Mouse (Mus musculus) megakaryocyte, adult 5-6 weeks (primary cell): ENCODE measurements at regions not wholly inside any gene's neighbourhood (a gene's known extent, or its start where the extent isn't known, plus 50 kb on each side); places are given as distances from the start of the nearest gene placed in this dataset.
A peak's percentile ranks its signal among the peaks of the same experiment; 100 is the strongest.

Experiments used
- ATAC-seq: 2 replicates; pipeline ENCODE4 v1.8.0; 2016; ENCODE audit warnings: mild to moderate bottlenecking, inconsistent platforms; ENCODE audit not compliant: poor library complexity, severe bottlenecking

GRCm38 (mm10) chr15:27258984-27259853 lies 207.3 kb upstream of the Ank start:
- ATAC-seq = no peak

DNA sequence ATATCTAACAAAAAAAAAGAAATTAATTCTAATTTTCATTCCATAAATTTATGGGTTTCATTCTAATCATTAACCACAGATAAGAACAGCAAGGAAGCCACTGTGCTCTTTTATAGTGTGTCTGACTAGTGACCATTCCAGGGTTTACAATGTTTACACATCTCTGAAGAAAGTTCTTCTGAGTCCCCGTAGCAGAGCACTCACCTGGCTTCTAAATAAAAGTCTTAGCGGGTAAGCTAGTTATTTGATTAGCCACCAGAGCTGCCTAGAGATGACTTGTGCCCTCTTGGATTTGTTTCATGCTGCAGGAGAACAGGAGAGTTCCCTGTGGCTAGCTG lies 206.7 kb upstream of the Ank start:
- ATAC-seq = no peak

DNA sequence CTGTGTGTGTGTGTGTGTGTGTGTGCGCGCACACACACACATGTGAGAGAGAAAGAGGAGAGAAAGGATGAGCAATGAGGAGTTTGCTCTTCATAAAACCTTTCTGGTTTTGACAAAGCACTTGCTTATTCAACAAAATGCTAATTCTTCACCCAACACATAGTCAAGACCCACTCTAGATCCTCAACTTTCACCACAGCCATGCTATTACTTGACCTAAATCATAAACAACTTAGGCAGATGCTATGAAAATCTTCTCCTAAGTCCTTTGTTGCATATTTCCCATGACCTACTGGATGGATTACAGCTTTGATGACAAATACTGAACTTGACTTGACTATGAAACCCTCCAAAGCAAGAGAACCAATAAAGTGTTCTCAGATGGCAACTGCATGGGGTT lies 196.3 kb upstream of the Ank start:
- no peak for ATAC-seq

GRCm38 (mm10) chr15:27282279-27282678 lies 184.2 kb upstream of the Ank start:
- ATAC-seq = no peak

GRCm38 (mm10) chr15:27303856-27304255 lies 162.6 kb upstream of the Ank start:
- ATAC-seq = no peak

GRCm38 (mm10) chr15:27304256-27304655 lies 162.2 kb upstream of the Ank start:
- ATAC-seq = no peak

- ATAC-seq = no peak
Measured at GRCm38 (mm10) chr15:27305035-27305434, 161.4 kb upstream of the Ank start.

DNA sequence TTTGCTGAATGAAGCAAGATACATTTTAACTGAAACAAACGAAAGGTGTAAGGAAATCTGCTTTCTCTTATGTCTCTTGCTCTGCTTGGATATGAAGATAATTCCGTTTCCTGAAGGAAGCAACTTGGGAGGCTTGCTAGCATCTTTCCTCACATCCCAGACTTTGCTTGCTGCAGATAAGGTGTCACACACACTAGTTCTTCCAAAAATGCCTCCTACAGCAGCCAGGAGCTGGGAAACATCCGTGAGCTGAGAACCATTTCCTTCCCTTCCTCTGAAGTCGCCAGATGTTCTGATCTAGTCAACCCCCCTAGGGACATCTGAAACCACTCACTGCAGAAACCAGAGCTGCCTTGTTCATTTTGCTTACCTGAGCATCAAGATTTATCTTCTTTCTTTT lies 157.8 kb upstream of the Ank start:
- ATAC-seq = no peak

DNA sequence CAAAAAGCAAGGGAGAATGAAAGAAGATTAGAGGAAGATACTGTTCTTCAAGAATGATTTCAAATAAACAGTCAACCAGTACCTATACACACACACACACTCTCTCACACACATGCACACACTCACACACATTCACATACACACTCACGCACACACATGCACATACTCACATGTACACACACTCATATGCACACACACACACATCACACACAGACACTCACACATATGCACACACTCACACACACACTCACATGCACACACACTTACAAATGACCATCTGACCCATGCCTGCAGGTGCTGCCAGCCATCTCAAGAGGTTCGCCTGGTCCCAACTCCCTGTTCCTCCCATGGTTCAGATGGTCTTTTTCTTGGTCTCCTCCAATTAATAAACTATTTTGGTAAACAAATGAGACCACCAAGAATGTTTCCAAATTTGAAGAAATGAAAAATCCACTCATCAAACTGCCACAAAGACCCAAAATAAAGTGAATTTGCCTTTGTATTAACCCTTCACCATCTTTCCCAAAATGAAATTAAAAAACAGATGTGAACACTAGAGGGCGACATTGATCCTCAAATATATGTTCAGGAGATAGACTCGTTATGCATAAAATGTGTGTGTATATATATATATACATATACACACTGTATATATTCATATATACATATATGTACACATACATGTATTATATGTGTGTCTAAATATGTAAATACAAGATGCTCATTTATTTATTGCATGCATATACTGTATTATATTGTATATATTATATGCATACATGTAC lies 150.3 kb upstream of the Ank start:
- ATAC-seq = no peak

- no peak for ATAC-seq
Measured at GRCm38 (mm10) chr15:27316746-27317129, 149.7 kb upstream of the Ank start.

GRCm38 (mm10) chr15:27321915-27322665 lies 144.4 kb upstream of the Ank start:
- ATAC-seq = no peak

DNA sequence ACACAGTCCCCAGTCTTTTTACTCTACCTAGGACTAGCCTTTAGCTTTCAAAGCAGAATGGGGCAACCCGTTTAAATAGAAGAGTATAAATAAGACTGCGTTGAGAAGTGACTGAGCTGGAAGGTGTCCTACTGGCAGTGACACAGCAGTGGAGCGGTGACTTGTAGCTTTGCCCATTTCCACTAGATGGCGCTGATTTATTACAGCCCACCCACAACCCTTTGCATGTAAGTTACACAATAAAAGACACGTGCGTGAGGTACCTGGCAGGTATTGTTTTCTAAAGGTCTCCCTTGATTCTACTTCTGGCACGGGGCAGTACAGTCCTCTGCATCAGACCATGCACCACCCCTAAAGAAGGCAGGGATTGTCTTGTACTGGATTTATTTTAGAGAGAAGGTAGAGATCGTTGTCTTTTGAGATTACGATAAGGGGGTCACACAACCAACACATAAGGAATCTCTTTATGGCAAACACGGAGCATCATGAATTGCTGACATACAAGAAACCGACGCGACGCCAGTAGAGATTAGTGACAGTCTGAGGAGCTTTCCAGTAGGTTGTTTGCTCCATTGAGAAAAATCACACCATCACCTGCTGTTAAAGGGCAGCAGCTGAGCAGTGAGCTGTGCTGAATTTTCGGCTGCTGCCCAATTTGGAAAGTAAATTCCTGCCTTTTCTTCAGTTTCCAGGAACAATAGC lies 140.5 kb upstream of the Ank start:
- peak; percentile 68 for ATAC-seq

GRCm38 (mm10) chr15:27326549-27326876 lies 140.0 kb upstream of the Ank start:
- ATAC-seq = no peak

- no peak for ATAC-seq
Measured at GRCm38 (mm10) chr15:27327744-27328143, 138.7 kb upstream of the Ank start.

- no peak for ATAC-seq
Measured at GRCm38 (mm10) chr15:27328441-27328840, 138.0 kb upstream of the Ank start.

GRCm38 (mm10) chr15:27340070-27340469 lies 126.4 kb upstream of the Ank start:
- ATAC-seq = no peak

- peak; percentile 27; the same call in 1 of the 2 replicates for ATAC-seq
Measured at GRCm38 (mm10) chr15:27341518-27341976, 124.9 kb upstream of the Ank start.

GRCm38 (mm10) chr15:27358441-27358840 lies 108.0 kb upstream of the Ank start:
- no peak for ATAC-seq

GRCm38 (mm10) chr15:27359271-27359670 lies 107.2 kb upstream of the Ank start:
- ATAC-seq = no peak

DNA sequence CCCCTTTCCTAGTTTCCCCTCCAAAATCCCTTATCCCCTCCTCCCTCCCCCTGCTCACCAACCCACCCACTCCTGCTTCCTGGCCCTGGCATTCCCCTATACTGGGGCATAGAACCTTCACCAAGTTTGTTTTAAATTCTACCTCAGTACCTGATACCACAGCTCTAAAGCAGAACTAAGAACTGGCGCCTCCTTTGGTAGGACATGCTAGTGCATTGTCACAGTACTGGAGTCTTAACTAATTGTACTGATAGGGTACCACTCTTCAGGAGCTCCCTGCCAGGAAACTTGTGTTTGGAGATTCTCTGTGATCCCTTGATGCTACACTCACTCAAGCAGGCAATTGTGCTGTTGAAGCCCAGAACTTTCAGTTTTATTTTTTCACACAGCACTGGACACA lies 92.0 kb upstream of the Ank start:
- no peak for ATAC-seq

DNA sequence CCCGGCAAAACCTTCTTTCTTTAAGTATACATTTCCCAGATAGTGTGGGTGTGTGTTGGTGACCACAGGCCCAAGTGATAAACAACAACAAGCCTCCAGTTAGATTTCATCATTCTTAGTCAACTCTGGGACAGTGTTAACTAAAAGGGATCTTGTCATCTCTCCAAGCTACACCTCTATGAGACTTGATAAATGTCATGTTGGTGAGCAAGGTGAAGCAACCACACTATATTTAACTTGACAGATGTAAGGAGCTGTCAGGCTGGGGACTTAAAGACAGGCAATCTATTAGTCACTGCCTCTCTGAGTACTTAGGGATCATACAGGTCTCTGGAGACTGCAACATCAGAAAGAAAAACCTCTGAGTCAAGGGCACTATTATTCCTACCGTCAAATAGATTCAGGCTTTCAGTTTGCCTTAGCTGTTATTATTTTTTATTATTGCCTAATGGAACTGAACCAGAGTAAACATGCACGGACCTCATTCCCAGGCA lies 87.8 kb upstream of the Ank start:
- ATAC-seq = no peak
